Mouse (Mus musculus) cortical plate, adult 2 months (tissue): ENCODE measurements around the gene Dhps. TPM values are rescaled to one million over a fixed set of nuclear protein-coding genes. Genes with fewer than 3 reads are reported as not detected.

Experiments used
- H3K27ac ChIP-seq: fragments of 200-500 bp; 2 replicates; pipeline ENCODE4 v1.5.1; 2012; ENCODE audit warnings: low read length, control low read depth, inconsistent platforms; ENCODE audit not compliant: insufficient read depth
- H3K4me1 ChIP-seq: fragments of 200-500 bp; 2 replicates; pipeline ENCODE4 v1.6.1; 2011; ENCODE audit warnings: low read length; ENCODE audit not compliant: control insufficient read depth, insufficient read depth
- H3K4me3 ChIP-seq: fragments of 200-500 bp; 2 replicates; pipeline ENCODE4 v1.5.1; 2011; ENCODE audit warnings: mild to moderate bottlenecking, low read length, control low read depth; ENCODE audit not compliant: insufficient read depth
- CTCF ChIP-seq: fragments of 200-500 bp; IDR thresholded peaks from 2 replicates; pipeline ENCODE4 v1.5.1; 2011; ENCODE audit warnings: mild to moderate bottlenecking, control low read depth, low read length; ENCODE audit not compliant: insufficient read depth; ENCODE audit errors: extremely low read depth
- POLR2A ChIP-seq: fragments of 200-500 bp; IDR thresholded peaks from 2 replicates; pipeline ENCODE4 v1.6.1; 2011; ENCODE audit warnings: mild to moderate bottlenecking, low read length, control low read depth; ENCODE audit not compliant: insufficient read depth; ENCODE audit errors: extremely low read depth
- polyA plus RNA-seq: library from polyadenylated mRNA; depleted of rRNA; stranded (reverse); fragments of >200 nt; gene quantifications from 2 replicates; pipeline ENCODE4 v1.2.3, GENCODE M21; 2012

The Dhps gene
- polyA plus RNA-seq, 1 experiment: 70.6 TPM

DNA sequence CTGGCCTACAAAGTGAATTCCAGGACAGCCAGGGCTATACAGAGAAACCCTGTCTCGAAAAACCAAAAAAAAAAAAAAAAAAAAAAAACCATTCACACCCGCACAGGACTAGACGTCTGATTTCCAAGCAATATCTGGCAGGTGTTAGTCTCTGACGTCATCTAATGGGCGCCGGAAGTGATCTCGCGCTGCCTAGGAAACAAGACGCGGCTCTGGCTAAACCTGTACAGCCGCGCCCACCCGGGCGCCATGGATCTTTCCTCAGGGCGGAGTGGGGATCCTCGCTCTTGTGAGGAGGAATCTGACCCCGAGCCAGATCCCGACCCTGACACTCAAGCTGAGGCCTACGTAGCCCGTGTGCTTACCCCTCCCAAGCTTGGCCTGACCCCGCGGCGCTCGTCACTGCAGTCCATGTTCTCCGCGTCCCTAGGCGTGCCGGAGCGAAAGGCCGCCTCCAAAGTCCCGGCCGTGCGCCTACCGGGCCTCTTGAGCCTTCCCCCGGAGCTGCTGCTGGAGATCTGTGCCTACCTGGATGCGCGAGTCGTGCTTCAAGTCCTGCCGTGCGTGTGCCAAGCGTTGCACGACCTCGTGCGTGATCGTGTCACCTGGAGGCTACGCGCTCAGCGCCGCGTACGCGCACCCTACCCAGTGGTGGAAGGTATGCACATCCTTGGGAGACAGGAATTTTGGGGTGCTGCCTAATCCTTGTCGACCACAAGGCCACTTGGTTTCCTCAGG, 11.5 kb upstream of the Dhps start, which contains the start of gene Fbxw9:
Fbxw9 (plus strand) TSS at position 177 of the 738 bp plus-strand sequence.
- Histone ChIP-seq H3K4me1 (peaks cover 2% of the 10 kb centered on the region; the same call in 1 of the 2 replicates), H3K27ac (peak within 1 kb of the TSS; percentile 6; the same call in 1 of the 2 replicates), H3K4me3 (peak within 1 kb of the TSS; percentile 59)
- TF ChIP-seq POLR2A: peak; percentile 75
- TF ChIP-seq CTCF: no peak

GRCm38 (mm10) chr8:85062603-85063002, 9.0 kb upstream of the Dhps start:
- Histone ChIP-seq H3K27ac (no peak overlapping the region), H3K4me1 (peaks cover 2% of the 10 kb centered on the region; the same call in 1 of the 2 replicates), H3K4me3 (no peak overlapping the region)
- TF ChIP-seq POLR2A (no peak), CTCF (no peak)

DNA sequence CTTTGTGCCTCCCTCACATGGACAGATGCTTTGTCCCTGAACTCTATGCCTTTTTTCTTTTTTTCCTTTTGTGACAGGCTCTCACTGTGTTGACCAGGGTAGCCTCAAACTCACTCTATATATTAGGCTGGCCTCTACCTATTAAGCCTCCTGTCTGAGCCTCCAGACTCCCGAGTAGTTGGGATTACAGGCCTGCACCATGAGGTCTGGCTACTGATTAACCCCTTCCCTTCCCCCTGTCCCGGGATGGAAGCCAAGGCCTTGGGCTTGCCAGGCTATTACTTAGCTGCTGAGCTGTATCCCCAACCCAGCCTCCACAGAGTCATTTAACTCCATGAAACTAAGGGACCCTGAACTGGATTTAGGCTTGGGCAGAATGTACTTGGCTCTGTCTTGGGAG, 6.3 kb upstream of the Dhps start:
- Histone ChIP-seq H3K27ac (no peak overlapping the region), H3K4me1 (peaks cover 2% of the 10 kb centered on the region; the same call in 1 of the 2 replicates), H3K4me3 (no peak overlapping the region)
- TF ChIP-seq POLR2A (no peak), CTCF (no peak)

DNA sequence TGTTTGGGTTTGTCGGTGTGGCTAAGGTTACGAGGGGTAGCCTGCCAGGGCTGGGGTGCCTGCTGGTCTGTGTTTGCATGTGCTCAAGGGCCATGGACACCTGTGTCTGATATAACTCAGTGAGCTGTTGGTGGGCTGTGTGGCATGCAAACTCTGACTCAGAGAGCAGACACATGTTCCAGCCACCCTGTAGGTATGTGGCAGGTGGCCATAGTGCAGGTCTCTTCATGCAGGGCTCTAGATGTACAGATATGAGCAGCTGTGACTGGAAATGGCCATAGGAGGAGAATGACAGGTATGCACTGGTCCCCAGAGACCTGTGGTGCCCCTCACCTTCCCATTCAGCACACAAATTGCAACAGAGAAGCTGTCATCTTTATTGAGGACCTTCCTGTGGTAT, 4.4 kb upstream of the Dhps start:
- Histone ChIP-seq H3K4me1 (no peaks in the 10 kb centered on the region; the same call in 1 of the 2 replicates), H3K27ac (no peak overlapping the region), H3K4me3 (no peak overlapping the region)
- TF ChIP-seq POLR2A (no peak), CTCF (no peak)

DNA sequence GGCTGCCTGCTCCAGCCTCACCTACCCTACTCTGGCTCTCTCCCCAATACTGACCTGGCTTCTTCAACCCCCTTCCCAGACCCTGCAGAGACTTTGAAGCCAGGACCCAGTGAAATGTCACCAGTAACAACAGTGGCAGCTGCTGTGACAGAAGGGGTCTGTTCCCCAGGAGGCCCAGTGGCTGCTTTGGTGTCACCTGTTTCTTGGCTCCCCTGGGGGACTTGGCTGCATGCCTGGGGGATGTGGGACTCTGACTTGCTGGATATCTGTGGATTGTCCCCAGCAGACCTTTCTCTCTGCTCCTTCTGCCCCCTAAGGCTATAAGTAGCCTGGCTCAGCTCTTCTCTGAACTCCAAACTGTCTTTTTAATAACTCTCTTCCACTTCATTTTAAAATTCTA, 3.6 kb upstream of the Dhps start, which contains the start of gene Gm5741:
Gm5741 (minus strand) TSS at position 1 of the 400 bp plus-strand sequence.
- H3K27ac ChIP-seq: no peak within 1 kb of the TSS
- H3K4me3 ChIP-seq: no peak within 1 kb of the TSS
- TF ChIP-seq CTCF: no peak
- no peak for TF ChIP-seq POLR2A
- no peaks in the 10 kb centered on the region; the same call in 1 of the 2 replicates for H3K4me1 ChIP-seq

GRCm38 (mm10) chr8:85071041-85071440, 516 bp upstream of the Dhps start:
- TF ChIP-seq CTCF (no peak), POLR2A (no peak)
- no peak overlapping the region for H3K27ac ChIP-seq
- H3K4me3 ChIP-seq: no peak overlapping the region; the same call in 1 of the 2 replicates
- no peaks in the 10 kb centered on the region for H3K4me1 ChIP-seq

DNA sequence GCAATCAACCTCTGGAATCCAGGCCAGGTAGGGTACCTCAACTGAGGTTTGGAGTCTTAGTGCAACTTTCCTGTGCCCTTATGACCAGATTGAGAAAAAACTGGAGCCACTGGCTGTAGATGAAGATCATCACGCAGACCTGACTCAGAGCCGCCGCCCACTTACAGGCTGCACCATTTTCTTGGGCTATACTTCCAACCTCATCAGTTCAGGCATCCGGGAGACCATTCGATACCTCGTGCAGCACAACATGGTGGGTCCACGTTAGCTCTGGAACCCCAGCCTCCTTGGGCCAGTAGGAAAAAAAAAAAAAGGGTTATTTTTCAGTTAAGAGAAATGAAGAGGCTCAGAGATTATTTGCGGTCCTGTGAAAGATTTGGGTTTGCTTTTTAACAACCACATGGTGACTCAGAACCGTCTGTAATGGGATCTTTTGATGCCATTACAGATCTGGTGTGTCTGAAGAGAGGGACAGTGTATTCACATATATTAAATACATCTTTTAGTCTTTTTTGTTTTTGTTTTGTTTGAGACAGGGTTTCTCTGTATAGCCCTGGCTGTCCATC, 890 bp downstream of the Dhps start:
- Histone ChIP-seq H3K4me3 (peak overlapping the region; percentile 81), H3K27ac (0 out of 2 replicates have a peak overlapping the region, but pooled peaks have one; percentile 8), H3K4me1 (no peaks in the 10 kb centered on the region)
- no peak for TF ChIP-seq POLR2A
- TF ChIP-seq CTCF: no peak

DNA sequence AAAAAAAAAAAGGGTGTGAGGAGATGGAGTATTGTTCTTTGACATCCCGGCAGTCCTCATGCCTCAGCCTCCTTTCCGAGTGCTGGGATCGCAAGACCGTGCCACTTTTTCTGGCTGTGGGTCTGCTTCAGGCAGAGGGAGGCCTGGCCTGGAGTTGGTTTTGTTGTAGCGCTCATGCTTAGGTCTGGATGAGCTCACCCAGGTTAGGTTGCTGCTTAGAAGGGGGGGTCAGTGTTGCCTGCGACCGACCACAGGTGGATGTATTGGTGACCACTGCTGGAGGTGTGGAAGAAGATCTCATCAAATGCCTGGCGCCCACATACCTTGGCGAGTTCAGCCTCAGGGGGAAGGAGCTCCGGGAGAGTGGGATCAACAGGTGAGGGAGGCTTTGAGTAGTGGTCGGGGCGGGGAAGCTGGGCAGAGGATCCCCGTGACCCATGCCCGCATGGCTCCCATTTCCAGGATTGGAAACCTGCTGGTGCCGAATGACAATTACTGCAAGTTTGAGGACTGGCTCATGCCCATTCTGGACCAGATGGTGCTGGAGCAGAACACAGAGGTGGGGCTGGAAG, 1.6 kb downstream of the Dhps start:
- H3K27ac ChIP-seq: no peak overlapping the region
- no peak overlapping the region; the same call in 1 of the 2 replicates for H3K4me3 ChIP-seq
- TF ChIP-seq CTCF (no peak), POLR2A (no peak)
- H3K4me1 ChIP-seq: no peaks in the 10 kb centered on the region

GRCm38 (mm10) chr8:85074167-85074566, 2.6 kb downstream of the Dhps start:
- Histone ChIP-seq H3K4me3 (no peak overlapping the region), H3K4me1 (no peaks in the 10 kb centered on the region), H3K27ac (no peak overlapping the region)
- TF ChIP-seq POLR2A: peak; percentile 23; the same call in 1 of the 2 replicates
- TF ChIP-seq CTCF: no peak
